Mouse (Mus musculus) MEL (cell line): ENCODE data around the gene Nfix.

ENCODE experiments used
- CTCF ChIP-seq, 3 experiments: IDR thresholded peaks in 2 of 3; conservative IDR thresholded peaks in 1 of 3; 2 replicates each; pipeline ENCODE4 v1.5.1; 2011 to 2012; ENCODE audit warnings: low read length in 3 of 3, low read depth in 2 of 3, mild to moderate bottlenecking in 2 of 3, improper control_type of control experiment in 1 of 3, inconsistent platforms in 1 of 3, mixed read lengths in 1 of 3, moderate library complexity in 1 of 3; ENCODE audit not compliant: control insufficient read depth in 1 of 3, insufficient read depth in 1 of 3, poor library complexity in 1 of 3, severe bottlenecking in 1 of 3
- ELF1 ChIP-seq: IDR thresholded peaks from 2 replicates; pipeline ENCODE4 v1.6.1; 2014; ENCODE audit warnings: low read depth, mild to moderate bottlenecking, inconsistent platforms, low read length, improper control_type of control experiment, moderate library complexity
- HCFC1 ChIP-seq: IDR thresholded peaks from 2 replicates; pipeline ENCODE4 v1.6.1; 2012; ENCODE audit warnings: low read depth, mild to moderate bottlenecking, inconsistent platforms, low read length, improper control_type of control experiment, moderate library complexity
- MAX ChIP-seq: IDR thresholded peaks from 2 replicates; pipeline ENCODE4 v1.6.1; 2011; ENCODE audit warnings: low read length, improper control_type of control experiment
- MAZ ChIP-seq: IDR thresholded peaks from 2 replicates; pipeline ENCODE4 v1.6.1; 2012; ENCODE audit warnings: low read depth, mild to moderate bottlenecking, inconsistent platforms, low read length, improper control_type of control experiment
- MYC ChIP-seq: IDR thresholded peaks from 2 replicates; pipeline ENCODE4 v1.6.1; 2011; ENCODE audit warnings: low read depth, mild to moderate bottlenecking, low read length, improper control_type of control experiment, moderate library complexity
- POLR2A ChIP-seq, 2 experiments: IDR thresholded peaks; 2 replicates each; pipeline ENCODE4 v1.6.1; 2011 to 2012; ENCODE audit warnings: low read length in 2 of 2, mild to moderate bottlenecking in 2 of 2, control low read depth in 1 of 2, improper control_type of control experiment in 1 of 2, low read depth in 1 of 2, moderate library complexity in 1 of 2; ENCODE audit not compliant: control insufficient read depth in 1 of 2, insufficient read depth in 1 of 2, poor library complexity in 1 of 2
- UBTF ChIP-seq: IDR thresholded peaks from 2 replicates; pipeline ENCODE4 v1.6.1; 2012; ENCODE audit warnings: low read depth, mild to moderate bottlenecking, inconsistent platforms, low read length, improper control_type of control experiment, moderate library complexity, borderline replicate concordance; ENCODE audit not compliant: insufficient read depth

DNA sequence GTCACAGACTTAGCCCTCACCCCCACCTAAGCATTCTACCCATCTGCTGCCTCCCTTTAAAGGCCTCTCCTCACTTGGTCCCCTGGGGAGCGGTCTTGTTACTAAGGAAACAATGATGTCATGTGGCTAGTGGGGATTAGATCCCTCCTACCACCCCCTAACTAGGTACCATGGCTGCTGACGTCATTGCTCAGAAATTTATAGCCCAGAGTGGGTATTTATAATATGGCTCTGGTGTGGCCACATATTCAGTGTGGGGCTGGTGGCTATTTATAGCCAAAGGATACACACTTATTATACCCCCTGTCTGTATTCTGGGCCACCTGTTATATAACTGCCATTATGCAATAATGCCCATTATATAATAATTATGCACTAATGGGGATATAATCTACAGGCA is 39.2 kb downstream of the Nfix start:
- no peak for TF ChIP-seq POLR2A (IDR thresholded peaks at IDR 0.05; ENCODE audit: control insufficient read depth in 1 of 2, insufficient read depth in 1 of 2, low read depth in 1 of 2, low read length in 2 of 2, poor library complexity in 1 of 2)
- no peak for TF ChIP-seq CTCF (IDR thresholded peaks at IDR 0.05 in 2 of 3, conservative IDR thresholded peaks at IDR 0.05 in 1 of 3; ENCODE audit: control insufficient read depth in 1 of 3, insufficient read depth in 1 of 3, low read depth in 2 of 3, low read length in 3 of 3, poor library complexity in 1 of 3, severe bottlenecking in 1 of 3)
- no peak for TF ChIP-seq MAX
- TF ChIP-seq MAZ = no peak
- no peak for TF ChIP-seq ELF1
- TF ChIP-seq MYC = no peak
- no peak for TF ChIP-seq HCFC1
- TF ChIP-seq UBTF = no peak
